Mouse (Mus musculus) granulocyte monocyte progenitor cell, adult 5-6 weeks (primary cell): Measurements from ENCODE around the gene Trim15. TPM values are rescaled to one million over a fixed set of nuclear protein-coding genes. Genes with fewer than 3 reads are reported as not detected.

ENCODE experiments used
- ATAC-seq: replicated peaks from 2 replicates; pipeline ENCODE4 v1.8.0; 2016; ENCODE audit warnings: mild to moderate bottlenecking, moderate TSS enrichment, inconsistent platforms; ENCODE audit not compliant: poor library complexity, severe bottlenecking
- total RNA-seq, 2 experiments: library from RNA; stranded (forward) in 1 of 2; stranded (reverse) in 1 of 2; fragments of 200-712, 200-1000 nt in 1 of 2; fragments of >200 nt in 1 of 2; fragmentation: Nextera tagmentation in 1 of 2; gene quantifications; 2 replicates each; pipeline ENCODE4 v1.2.3; 2014 to 2017

Trim15 gene
- total RNA-seq, 2 experiments from 2014 or later = not detected

- ATAC-seq = no peak
Observed at GRCm38 (mm10) chr17:36869955-36870810, 3.2 kb upstream of the Trim15 start.

DNA sequence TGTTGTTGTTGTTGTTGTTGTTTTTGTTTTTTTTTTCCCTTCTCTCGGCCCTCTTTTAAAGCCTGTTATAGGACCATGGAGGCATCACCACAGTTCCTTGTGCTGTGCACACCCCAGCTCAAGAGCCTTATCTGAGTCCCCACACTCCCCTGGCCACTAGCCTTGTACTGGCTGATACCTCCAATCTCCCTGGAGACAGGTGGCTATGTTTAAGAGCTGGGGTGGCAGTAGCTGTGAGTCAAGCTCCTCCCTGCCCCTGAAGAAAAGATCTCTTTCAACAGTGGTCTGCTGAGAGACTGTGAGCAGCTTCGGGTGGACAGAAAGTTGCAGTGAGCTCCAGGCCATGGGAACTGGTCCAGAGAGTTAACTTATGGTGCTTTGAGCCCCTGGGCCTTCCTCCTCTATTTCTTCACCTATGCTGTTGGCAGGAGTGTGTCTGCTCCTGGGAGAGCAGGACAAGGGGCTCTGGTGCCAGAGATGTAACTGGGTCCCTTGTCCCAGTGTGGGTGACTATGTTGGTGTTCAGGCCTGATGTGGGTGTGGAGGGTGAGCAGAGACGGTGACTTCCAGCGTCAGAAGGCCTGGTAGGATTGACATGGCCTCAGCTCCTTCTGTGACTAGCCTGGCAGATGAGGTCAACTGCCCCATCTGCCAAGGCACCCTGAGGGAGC lies 2.4 kb upstream of the Trim15 start, which contains the start of gene Trim10:
Trim10 (plus strand) TSS at position 291 of the 671 bp plus-strand sequence.
- no peak for ATAC-seq

- ATAC-seq = no peak
Observed at GRCm38 (mm10) chr17:36868836-36869235, 1.8 kb upstream of the Trim15 start.

DNA sequence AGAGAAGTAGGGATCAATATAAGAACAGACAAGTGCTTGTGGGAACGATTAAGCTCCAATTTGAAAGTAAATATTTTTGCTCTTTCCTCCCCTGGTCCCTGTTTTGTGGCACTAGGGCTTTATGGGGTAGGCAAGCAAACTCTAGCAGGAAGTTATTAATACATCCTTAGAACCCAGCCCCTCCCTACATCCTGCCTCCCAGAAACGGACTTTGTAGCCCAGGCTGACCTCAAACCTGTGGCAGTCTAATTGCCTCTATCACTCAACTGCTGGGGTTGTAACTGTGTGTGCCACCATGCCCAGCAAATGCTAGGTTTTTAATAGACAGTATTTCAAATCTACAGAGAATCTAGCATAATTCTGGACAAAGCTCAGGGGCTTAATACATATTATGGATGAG lies 5.3 kb downstream of the Trim15 start:
- no peak for ATAC-seq

DNA sequence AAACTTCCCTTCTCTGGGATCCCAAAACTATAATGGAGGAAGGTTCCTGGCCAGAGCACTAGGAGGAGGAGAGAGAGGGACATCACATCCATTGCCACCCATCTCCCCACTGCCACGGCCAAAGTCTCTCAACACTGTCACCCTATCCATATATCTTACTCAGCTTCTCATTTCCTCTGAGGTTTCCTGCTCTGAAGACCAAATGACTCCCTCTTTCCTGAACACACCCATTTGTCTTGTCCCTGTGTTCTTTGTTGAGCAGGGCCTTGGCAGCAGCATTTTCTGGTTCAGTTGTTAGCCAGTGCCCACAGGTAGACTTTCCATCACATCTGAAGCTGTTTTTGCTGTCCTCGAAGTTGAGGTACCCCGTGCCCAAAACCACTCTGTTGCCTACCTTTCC lies 8.8 kb downstream of the Trim15 start:
- no peak for ATAC-seq

DNA sequence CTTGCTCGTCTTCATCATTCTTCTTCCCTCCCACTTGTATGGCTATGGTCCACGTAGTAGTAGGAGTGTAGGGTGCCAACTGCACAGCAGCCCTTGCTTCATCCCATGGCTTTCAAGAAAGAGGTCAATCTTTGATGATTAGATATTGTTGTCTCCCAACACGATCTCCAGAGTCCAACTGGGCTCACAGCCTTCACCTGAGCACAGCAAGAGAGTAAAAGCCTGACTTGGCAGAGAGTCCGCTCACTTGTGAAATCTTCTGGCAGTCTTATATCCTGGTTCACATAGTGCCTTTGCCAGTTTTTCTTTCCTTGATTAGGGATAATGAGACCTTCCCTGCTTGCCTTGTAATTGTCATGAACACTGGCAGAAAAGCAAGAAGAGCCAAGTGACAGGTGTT lies 10.8 kb downstream of the Trim15 start:
- no peak for ATAC-seq

- no peak for ATAC-seq
Observed at GRCm38 (mm10) chr17:36855484-36855883, 11.5 kb downstream of the Trim15 start.

DNA sequence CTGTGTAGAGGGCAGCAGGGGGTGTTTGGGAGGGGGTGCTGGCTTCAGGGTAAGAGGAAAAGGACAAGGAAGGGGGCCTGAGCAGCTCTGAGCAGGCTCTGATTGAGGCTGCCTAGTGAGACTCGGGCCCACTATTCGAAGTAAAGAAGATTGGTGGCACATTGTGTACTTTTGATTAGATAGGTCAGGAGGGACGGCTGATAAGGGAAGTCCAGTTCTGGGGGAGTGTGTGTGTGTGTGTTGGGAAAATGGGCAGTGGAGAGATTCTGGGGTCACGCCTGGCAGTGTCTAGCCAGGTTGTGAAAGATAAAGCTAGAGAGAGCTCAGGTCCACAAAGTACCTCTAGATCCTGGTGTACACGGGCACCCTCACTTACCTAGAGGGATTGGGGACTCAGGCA lies 15.4 kb downstream of the Trim15 start:
- no peak for ATAC-seq

- no peak for ATAC-seq
Observed at GRCm38 (mm10) chr17:36851200-36851599, 15.8 kb downstream of the Trim15 start.

- no peak for ATAC-seq
Observed at GRCm38 (mm10) chr17:36849992-36850391, 17.0 kb downstream of the Trim15 start.

DNA sequence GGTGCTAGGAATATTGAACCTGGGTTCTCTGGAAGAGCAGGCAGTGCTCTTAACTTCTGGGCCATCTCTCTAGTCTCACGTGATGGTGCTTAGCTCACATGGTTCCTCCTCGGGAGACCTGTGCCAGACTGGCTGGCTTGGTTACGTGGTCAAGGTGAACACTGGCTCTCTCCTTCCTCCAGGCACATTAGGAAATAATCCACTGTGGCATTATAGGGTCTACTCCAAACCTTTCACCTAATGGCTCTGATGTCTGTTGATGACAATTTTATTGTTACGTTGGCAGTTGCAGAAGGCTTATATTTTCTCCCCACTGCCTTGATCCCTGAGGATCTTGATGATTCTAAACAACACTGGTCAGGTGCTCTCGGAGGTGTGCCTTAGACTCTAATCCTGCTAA lies 18.1 kb downstream of the Trim15 start:
- ATAC-seq = no peak

GRCm38 (mm10) chr17:36844725-36845124 lies 22.3 kb downstream of the Trim15 start:
- ATAC-seq = no peak

DNA sequence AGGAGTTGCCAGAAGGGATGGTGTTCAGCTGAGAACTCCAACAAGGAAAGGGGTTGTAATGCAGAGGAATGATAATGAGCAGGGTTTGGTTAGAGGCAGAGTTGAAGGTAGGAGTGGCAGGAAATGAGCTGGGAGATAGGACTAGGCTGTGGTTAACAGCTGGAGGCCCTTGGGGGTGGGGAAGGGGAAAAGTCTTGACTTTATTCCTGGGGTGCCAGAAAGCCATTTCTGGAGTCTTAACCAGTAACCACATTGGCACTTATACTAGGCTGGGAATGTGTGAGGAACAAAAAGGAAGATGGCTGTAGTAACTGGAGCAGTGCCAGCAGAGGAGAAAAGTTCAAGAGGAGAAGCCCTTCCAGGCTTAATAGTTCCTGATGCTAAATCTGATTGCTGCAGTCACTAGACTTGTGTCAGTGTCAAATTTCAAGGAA lies 22.7 kb downstream of the Trim15 start:
- peak; percentile 40 for ATAC-seq

DNA sequence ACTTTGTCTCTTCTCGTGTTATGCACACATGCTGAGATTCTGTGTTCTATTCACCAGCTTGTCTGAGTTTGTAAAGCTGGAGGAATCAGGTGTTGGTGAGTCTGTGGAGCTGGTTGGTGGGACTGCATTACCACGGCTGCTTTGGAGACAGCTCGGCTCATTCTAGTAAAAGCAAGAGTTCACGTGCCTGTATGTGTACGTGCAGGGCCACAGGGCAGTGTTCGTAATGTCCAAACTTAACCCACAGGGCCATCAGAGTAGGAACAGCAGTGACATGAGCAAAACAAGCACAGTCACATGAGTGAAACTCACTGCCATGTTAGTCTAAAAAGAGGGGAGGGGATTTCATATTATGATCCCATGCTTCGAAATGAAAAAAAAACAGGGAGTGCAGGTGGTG lies 23.3 kb downstream of the Trim15 start:
- no peak for ATAC-seq

DNA sequence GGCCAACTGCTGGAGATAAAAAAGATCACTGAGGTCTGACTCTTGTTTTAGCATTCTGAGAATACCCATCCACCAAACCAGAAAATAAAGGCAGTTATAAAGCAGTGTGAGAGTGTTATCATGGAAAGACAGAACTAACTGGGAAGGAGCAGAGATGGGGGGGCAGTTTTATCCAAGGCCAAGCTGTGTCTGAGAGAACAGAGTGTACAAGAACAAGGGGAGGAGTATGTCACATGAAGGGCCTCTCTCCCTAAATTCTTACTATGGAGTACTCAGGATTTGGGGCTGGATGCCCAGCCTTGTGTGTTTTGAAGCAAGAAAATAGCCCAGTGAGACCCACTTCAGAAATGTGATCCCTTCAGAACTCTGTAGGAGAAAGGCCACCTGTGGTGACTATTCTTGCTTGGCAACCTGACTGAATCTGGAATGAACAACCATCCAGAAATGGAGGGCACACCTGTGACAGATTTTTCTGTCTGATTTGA lies 26.0 kb downstream of the Trim15 start:
- no peak for ATAC-seq

- no peak for ATAC-seq
Observed at GRCm38 (mm10) chr17:36839931-36840330, 27.1 kb downstream of the Trim15 start.

DNA sequence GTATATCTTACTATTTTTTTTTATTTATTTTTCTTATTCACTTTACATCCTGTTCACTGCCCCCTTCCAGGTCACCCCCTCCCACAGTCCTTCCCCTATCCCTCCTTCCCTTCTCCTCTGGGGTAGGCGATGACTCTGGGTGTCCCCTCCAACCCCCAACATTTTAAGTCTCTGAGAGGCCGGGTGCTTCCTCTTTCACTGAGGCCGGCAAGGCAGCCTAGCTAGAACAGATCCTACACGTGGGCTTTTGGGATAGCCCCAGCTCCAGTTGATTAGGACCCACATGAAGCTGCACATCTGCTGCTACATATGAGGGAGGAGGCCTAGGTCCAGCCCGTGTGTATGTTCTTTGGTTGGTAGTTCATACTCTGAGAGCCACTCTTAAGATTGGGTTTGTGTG lies 28.0 kb downstream of the Trim15 start:
- 0 out of 2 replicates have a peak, but pooled peaks have one; percentile 24 for ATAC-seq

- peak; percentile 95 for ATAC-seq
Observed at GRCm38 (mm10) chr17:36836874-36837647, 29.9 kb downstream of the Trim15 start, which contains the start of gene Trim26. Gene Trim26 (plus strand): TSS chr17:36837134.

DNA sequence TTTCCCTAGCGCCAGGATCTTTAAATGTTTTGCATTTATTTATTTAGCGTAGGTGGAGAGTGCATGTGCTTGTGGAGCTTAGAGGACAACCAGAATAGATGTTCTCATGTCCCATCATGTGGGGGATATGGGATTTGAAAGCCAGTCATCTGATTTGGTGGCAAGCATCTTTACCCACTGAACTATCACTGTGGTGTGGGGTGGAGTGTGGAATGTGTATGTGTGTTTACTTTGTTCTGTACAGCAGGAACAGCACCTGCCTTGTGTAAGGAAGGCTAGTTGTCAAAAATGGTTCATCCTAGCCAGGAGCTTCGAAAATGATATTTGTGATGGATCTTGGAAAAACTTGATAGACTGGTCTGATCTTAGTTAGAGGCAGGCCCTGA lies 30.6 kb downstream of the Trim15 start:
- no peak for ATAC-seq

- ATAC-seq = peak; percentile 57
Observed at GRCm38 (mm10) chr17:36835591-36836426, 31.2 kb downstream of the Trim15 start.
